Mouse (Mus musculus) layer of hippocampus, postnatal 14 days (tissue): Measurements from ENCODE around the gene St7l. TPM values are rescaled to one million over a fixed set of nuclear protein-coding genes. Genes with fewer than 3 reads are reported as not detected.
A peak's percentile ranks its signal among the peaks of the same experiment; 100 is the strongest.

ENCODE experiments used
- DNase-seq, 2 experiments: peaks; one replicate each; pipeline ENCODE4 v3.0.0; 2021 to 2022; ENCODE audit warnings: low spot score in 2 of 2, mixed read lengths in 1 of 2
- total RNA-seq, 2 experiments: library from RNA; stranded (reverse); gene quantifications; 2 replicates each; pipeline ENCODE4 v1.2.3; 2021

St7l gene
- total RNA-seq, 2 experiments from 2014 or later, result 45.1 to 46.2 TPM

GRCm38 (mm10) chr3:104961066-104962059 is 97.6 kb downstream of the St7l start, which contains the start of gene Wnt2b:
TSS of gene Wnt2b (minus strand) at chr3:104961921.
- no peak for DNase-seq

- no peak for DNase-seq
Observed at GRCm38 (mm10) chr3:104962141-104962611, 98.4 kb downstream of the St7l start.

GRCm38 (mm10) chr3:104962866-104963265 is 99.1 kb downstream of the St7l start:
- no peak for DNase-seq

- DNase-seq, result no peak
Observed at GRCm38 (mm10) chr3:104963331-104964276, 99.8 kb downstream of the St7l start.

GRCm38 (mm10) chr3:104965070-104965855 is 101.5 kb downstream of the St7l start:
- no peak for DNase-seq

GRCm38 (mm10) chr3:104965991-104966554 is 102.3 kb downstream of the St7l start:
- DNase-seq, result no peak

GRCm38 (mm10) chr3:104967548-104968300 is 103.9 kb downstream of the St7l start:
- DNase-seq, result peak; percentile 88

Other genes starting within 250 kb of the St7l start
- gene Slc16a1, start 225.3 kb upstream of the St7l start, total RNA-seq, result 10 to 100 TPM; 71.6 to 74.2 TPM
- gene Ppm1j, start 82.9 kb upstream of the St7l start, total RNA-seq, result 1 to 10 TPM in 1 of 2 experiments, under 1 TPM in 1; 0.81 to 2.7 TPM
- under 1 TPM in 1 of 2 experiments, not detected in 1; 0.10 TPM for gene Fam19a3, start 82.2 kb upstream of the St7l start, total RNA-seq
- 10 to 100 TPM; 35.3 to 37.6 TPM for gene Rhoc, start 75.6 kb upstream of the St7l start, total RNA-seq
- gene Mov10, start 45.4 kb upstream of the St7l start, total RNA-seq, result 1 to 10 TPM; 7.9 to 9.4 TPM
- 10 to 100 TPM; 45.5 to 49.8 TPM for gene Capza1, start 500 bp downstream of the St7l start, total RNA-seq
- gene Wnt2b, start 97.9 kb downstream of the St7l start, total RNA-seq, result under 1 TPM; 0.85 to 0.91 TPM
- 10 to 100 TPM; 30.0 to 34.0 TPM for gene Cttnbp2nl, start 189.1 kb downstream of the St7l start, total RNA-seq
- gene 4930564D02Rik, start 202.8 kb downstream of the St7l start, total RNA-seq, result not detected